Mouse (Mus musculus): ENCODE data around the gene Arl14ep.

The Arl14ep gene

GRCm38 (mm10) chr2:106954975-106955374 lies 19.2 kb downstream of the Arl14ep start:
- DNase-seq, result no peak

- DNase-seq, result peak; percentile 83 to 90
Measured at GRCm38 (mm10) chr2:106942451-106942850, 31.8 kb downstream of the Arl14ep start.

GRCm38 (mm10) chr2:106935681-106936080 lies 38.5 kb downstream of the Arl14ep start:
- no peak for DNase-seq

DNA sequence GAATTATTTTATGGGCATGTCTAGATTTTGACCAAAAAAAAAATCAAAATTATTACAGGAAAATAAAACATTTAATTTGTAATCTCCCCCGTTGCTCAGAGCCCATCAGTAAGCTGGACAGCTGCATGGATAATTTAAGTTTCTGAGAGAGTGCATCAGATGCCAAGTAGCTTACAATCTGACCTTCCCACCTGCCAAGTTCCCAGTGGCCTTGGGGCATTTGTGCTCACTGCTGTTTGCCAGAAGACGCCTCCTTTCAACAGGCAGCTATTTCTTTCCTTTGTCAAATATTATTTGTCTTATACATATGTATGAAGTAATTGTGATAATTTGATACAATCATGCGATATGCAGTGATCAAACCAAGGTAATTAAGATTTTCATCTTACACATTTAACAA lies 44.3 kb downstream of the Arl14ep start:
- DNase-seq, result no peak

All from cerebellum, postnatal 25 days (tissue).